Mouse (Mus musculus) lung, embryonic 14.5 days (tissue): Measurements from ENCODE around the gene Pkm. TPM values are rescaled to one million over a fixed set of nuclear protein-coding genes. Genes with fewer than 3 reads are reported as not detected.
A peak's percentile ranks its signal among the peaks of the same experiment; 100 is the strongest.

Experiments used
- ATAC-seq: fragments of 200-750 bp; cut with Nextera tagmentation; 2 replicates; pipeline ENCODE4 v1.8.0; 2017; ENCODE audit warnings: mild to moderate bottlenecking, moderate TSS enrichment, moderate library complexity; ENCODE audit not compliant: insufficient read depth
- DNase-seq: peaks from one replicate; pipeline ENCODE4 v3.0.0-alpha.2; 2015
- H3K27ac ChIP-seq: fragments of 300-500 bp; sonication (generic); 2 replicates; pipeline ENCODE4 v1.5.1; 2014; ENCODE audit warnings: low read depth, mild to moderate bottlenecking, moderate library complexity
- H3K27me3 ChIP-seq: fragments of 300-500 bp; sonication (generic); 2 replicates; pipeline ENCODE4 v1.6.1; 2014; ENCODE audit warnings: low read length, control low read depth; ENCODE audit not compliant: insufficient read depth
- H3K36me3 ChIP-seq: fragments of 300-500 bp; sonication (generic); 2 replicates; pipeline ENCODE4 v1.6.1; 2014; ENCODE audit warnings: control low read depth; ENCODE audit not compliant: insufficient read depth
- H3K4me1 ChIP-seq: fragments of 300-500 bp; sonication (generic); 2 replicates; pipeline ENCODE4 v1.6.1; 2014; ENCODE audit warnings: antibody characterized with exemption, control low read depth; ENCODE audit not compliant: insufficient read depth
- H3K4me2 ChIP-seq: fragments of 300-500 bp; sonication (generic); 2 replicates; pipeline ENCODE4 v1.6.1; 2014; ENCODE audit warnings: mild to moderate bottlenecking
- H3K4me3 ChIP-seq: fragments of 300-500 bp; sonication (generic); 2 replicates; pipeline ENCODE4 v1.5.1; 2014; ENCODE audit warnings: low read depth, low read length
- H3K9ac ChIP-seq: fragments of 300-500 bp; sonication (generic); 2 replicates; pipeline ENCODE4 v1.6.1; 2014
- H3K9me3 ChIP-seq: fragments of 300-500 bp; sonication (generic); 2 replicates; pipeline ENCODE4 v1.6.1; 2016; ENCODE audit warnings: low read depth, low read length, control low read depth
- CTCF ChIP-seq: IDR thresholded peaks from 2 replicates; pipeline ENCODE4 v1.5.1; 2016; ENCODE audit warnings: antibody characterized with exemption, low read depth
- WGBS: fragments of 180-500 bp; shearing (Covaris S2); extraction: QIAGEN DNeasy Blood & Tissue Kit; methylation state at CpG from one replicate; pipeline ENCODE4 v1.1.7; 2014; 5-methylcytosine and 5-hydroxymethylcytosine counted together
- polyA plus RNA-seq: library from polyadenylated mRNA; unstranded; fragments of >200 nt; fragmentation: Nextera tagmentation; extraction: Ambion mirVana; gene quantifications from 2 replicates; pipeline ENCODE4 v1.2.1, GENCODE M21; 2014

Gene Pkm
- polyA plus RNA-seq, 1 experiment from 2014 or later, result 1,486 TPM

GRCm38 (mm10) chr9:59691635-59692094 lies 35.5 kb downstream of the Pkm start:
- DNase-seq, result peak; percentile 85
- ATAC-seq, result peak; percentile 82
- Histone ChIP-seq H3K4me1 (peaks cover 7% of the 10 kb centered on the region), H3K27me3 (no peaks in the 10 kb centered on the region), H3K9me3 (no peaks in the 10 kb centered on the region), H3K4me2 (peak overlapping the region; percentile 65), H3K4me3 (peak overlapping the region; percentile 25), H3K9ac (peak overlapping the region; percentile 44), H3K36me3 (no peaks in the 10 kb centered on the region), H3K27ac (peak overlapping the region; percentile 71)
- no peak for TF ChIP-seq CTCF
- 3% methylated on average over 23 of the region's 23 CpGs for WGBS

- H3K36me3 ChIP-seq, result no peaks in the 10 kb centered on the region
- peak; percentile 51 for DNase-seq
- H3K9me3 ChIP-seq, result no peaks in the 10 kb centered on the region
- peak overlapping the region; percentile 44 for H3K9ac ChIP-seq
- peak overlapping the region; percentile 25 for H3K4me3 ChIP-seq
- WGBS, result 40% methylated on average over 9 of the region's 9 CpGs
- H3K27ac ChIP-seq, result peak overlapping the region; percentile 71
- H3K4me2 ChIP-seq, result peak overlapping the region; percentile 65
- H3K27me3 ChIP-seq, result no peaks in the 10 kb centered on the region
- H3K4me1 ChIP-seq, result peaks cover 7% of the 10 kb centered on the region
- ATAC-seq, result peak; percentile 60
- no peak for TF ChIP-seq CTCF
Measured at GRCm38 (mm10) chr9:59692145-59692544, 36.0 kb downstream of the Pkm start.

GRCm38 (mm10) chr9:59694571-59695450 lies 38.6 kb downstream of the Pkm start:
- ATAC-seq (no peak), DNase-seq (no peak)
- H3K9me3 ChIP-seq, result no peaks in the 10 kb centered on the region
- H3K9ac ChIP-seq, result no peak overlapping the region
- H3K4me1 ChIP-seq, result peaks cover 7% of the 10 kb centered on the region
- H3K36me3 ChIP-seq, result no peaks in the 10 kb centered on the region
- H3K4me3 ChIP-seq, result no peak overlapping the region
- 34% methylated on average over 16 of the region's 16 CpGs for WGBS
- H3K27ac ChIP-seq, result peak overlapping the region; percentile 22; the same call in 1 of the 2 replicates
- H3K27me3 ChIP-seq, result no peaks in the 10 kb centered on the region
- H3K4me2 ChIP-seq, result no peak overlapping the region
- no peak for TF ChIP-seq CTCF

- Histone ChIP-seq H3K9me3 (no peaks in the 10 kb centered on the region), H3K9ac (no peak overlapping the region), H3K27ac (peak overlapping the region; percentile 22; the same call in 1 of the 2 replicates), H3K36me3 (no peaks in the 10 kb centered on the region), H3K4me3 (no peak overlapping the region), H3K4me1 (peaks cover 7% of the 10 kb centered on the region), H3K27me3 (no peaks in the 10 kb centered on the region), H3K4me2 (no peak overlapping the region)
- 24% methylated on average over 3 of the region's 3 CpGs for WGBS
- DNase-seq, result no peak
- no peak for TF ChIP-seq CTCF
- no peak for ATAC-seq
Measured at GRCm38 (mm10) chr9:59695451-59695813, 39.3 kb downstream of the Pkm start.

GRCm38 (mm10) chr9:59696381-59696780 lies 40.2 kb downstream of the Pkm start:
- Histone ChIP-seq H3K36me3 (no peaks in the 10 kb centered on the region), H3K9me3 (no peaks in the 10 kb centered on the region), H3K27ac (no peak overlapping the region), H3K4me2 (no peak overlapping the region), H3K4me3 (no peak overlapping the region), H3K4me1 (peaks cover 7% of the 10 kb centered on the region), H3K27me3 (no peaks in the 10 kb centered on the region), H3K9ac (no peak overlapping the region)
- no peak for TF ChIP-seq CTCF
- 61% methylated on average over 3 of the region's 3 CpGs for WGBS
- peak; percentile 41; the same call in 1 of the 2 replicates for ATAC-seq
- peak; percentile 36 for DNase-seq

- H3K36me3 ChIP-seq, result no peaks in the 10 kb centered on the region
- H3K4me2 ChIP-seq, result no peak overlapping the region
- no peaks in the 10 kb centered on the region for H3K9me3 ChIP-seq
- ATAC-seq, result no peak
- H3K27ac ChIP-seq, result no peak overlapping the region
- no peak for TF ChIP-seq CTCF
- DNase-seq, result no peak
- no peak overlapping the region for H3K4me3 ChIP-seq
- 83% methylated on average over 7 of the region's 7 CpGs for WGBS
- no peaks in the 10 kb centered on the region for H3K27me3 ChIP-seq
- H3K4me1 ChIP-seq, result no peaks in the 10 kb centered on the region
- no peak overlapping the region for H3K9ac ChIP-seq
Measured at GRCm38 (mm10) chr9:59701094-59701493, 44.9 kb downstream of the Pkm start.

- Histone ChIP-seq H3K36me3 (no peaks in the 10 kb centered on the region), H3K9me3 (no peaks in the 10 kb centered on the region), H3K4me1 (no peaks in the 10 kb centered on the region), H3K4me3 (no peak overlapping the region), H3K27ac (no peak overlapping the region), H3K9ac (no peak overlapping the region), H3K27me3 (no peaks in the 10 kb centered on the region), H3K4me2 (no peak overlapping the region)
- ATAC-seq (no peak), DNase-seq (no peak)
- TF ChIP-seq CTCF, result no peak
- 59% methylated on average over 6 of the region's 6 CpGs for whole genome bisulfite sequencing
Measured at GRCm38 (mm10) chr9:59703099-59703498, 46.9 kb downstream of the Pkm start.
